Mouse (Mus musculus) gastrocnemius, postnatal 10 days (tissue): Measurements from ENCODE around the gene Gsn. TPM values are rescaled to one million over a fixed set of nuclear protein-coding genes. Genes with fewer than 3 reads are reported as not detected.
A peak's percentile ranks its signal among the peaks of the same experiment; 100 is the strongest.

Experiments used
- DNase-seq: peaks from one replicate; pipeline ENCODE4 v3.0.0; 2021; ENCODE audit warnings: mixed read lengths
- total RNA-seq, 2 experiments: library from RNA; stranded (reverse); gene quantifications; 2 replicates each; pipeline ENCODE4 v1.2.3; 2021

Gsn gene
- total RNA-seq, 2 experiments from 2014 or later: 209 to 218 TPM

DNA sequence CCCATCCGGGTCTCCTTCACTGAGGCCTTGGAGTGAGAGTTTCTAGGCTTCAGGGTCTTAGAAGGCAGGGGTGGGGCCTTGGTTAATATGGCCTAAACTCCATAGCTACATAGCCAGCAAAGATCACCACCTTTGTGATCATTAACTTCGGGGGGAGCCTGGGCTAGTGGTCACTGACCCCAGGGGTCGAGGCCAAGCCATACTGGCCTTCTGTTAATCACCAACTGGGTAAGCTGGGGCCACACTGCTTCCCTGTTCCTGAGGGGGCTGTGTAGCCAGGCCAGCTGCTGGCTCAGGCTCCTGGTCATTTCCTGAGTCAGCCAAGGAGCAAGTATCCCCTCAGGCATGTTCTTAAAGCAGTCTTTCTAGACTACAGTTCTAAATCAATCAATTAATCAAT, 23.8 kb downstream of the Gsn start:
- DNase-seq: no peak

DNA sequence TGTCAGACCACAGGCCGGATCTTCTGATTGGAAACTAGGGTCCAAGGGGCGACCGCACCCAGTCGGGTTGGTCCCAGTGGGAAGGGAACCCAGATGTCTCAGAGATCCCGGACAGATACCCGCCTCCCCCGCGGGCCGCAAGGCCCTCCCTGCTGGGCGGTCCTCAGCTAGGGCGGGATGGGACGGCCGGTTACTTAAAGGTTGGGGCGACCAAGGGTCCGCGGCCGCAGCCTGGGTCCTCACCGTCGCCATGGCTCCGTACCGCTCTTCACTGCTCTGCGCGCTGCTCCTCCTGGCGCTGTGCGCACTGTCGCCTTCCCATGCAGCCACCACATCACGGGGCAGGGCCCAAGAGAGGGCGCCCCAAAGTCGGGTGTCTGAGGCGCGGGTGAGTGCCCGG, 26.0 kb downstream of the Gsn start:
- DNase-seq: peak; percentile 62

DNA sequence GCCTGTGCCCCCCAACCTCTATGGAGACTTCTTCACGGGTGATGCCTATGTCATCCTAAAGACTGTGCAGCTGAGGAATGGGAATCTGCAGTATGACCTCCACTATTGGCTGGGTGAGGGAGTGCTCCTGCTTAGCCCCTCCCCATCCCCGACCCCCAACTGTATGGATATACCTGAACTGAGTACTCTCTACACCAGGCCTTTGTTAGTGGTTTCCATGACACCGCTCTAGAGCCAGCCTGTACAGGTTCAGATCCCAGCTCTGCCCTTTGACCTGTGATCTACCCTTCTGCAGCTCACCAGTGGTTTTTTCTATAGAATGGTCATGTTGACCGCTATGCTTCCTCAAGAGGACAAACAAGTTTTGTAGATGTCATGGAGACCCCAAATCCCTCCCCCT, 27.8 kb downstream of the Gsn start:
- no peak for DNase-seq

DNA sequence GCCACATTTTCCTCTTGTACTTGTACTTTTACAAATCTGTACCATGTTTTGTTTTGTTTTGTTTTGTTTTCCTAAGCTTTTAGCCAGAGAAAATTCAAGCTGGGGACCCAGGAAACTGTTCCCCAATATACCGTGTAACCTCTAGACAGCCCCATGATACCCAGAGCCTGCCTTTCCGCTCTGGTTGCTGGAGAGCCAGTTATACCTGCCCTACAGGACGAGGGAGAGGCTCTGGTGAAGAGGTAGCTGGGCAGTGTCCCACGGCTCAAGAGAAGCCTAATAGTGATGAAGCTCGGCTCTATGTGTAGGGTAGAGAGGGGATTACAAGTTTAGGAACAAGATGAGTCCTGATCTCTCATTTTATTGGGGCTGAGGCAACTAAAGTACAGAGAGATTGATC, 29.0 kb downstream of the Gsn start:
- no peak for DNase-seq

DNA sequence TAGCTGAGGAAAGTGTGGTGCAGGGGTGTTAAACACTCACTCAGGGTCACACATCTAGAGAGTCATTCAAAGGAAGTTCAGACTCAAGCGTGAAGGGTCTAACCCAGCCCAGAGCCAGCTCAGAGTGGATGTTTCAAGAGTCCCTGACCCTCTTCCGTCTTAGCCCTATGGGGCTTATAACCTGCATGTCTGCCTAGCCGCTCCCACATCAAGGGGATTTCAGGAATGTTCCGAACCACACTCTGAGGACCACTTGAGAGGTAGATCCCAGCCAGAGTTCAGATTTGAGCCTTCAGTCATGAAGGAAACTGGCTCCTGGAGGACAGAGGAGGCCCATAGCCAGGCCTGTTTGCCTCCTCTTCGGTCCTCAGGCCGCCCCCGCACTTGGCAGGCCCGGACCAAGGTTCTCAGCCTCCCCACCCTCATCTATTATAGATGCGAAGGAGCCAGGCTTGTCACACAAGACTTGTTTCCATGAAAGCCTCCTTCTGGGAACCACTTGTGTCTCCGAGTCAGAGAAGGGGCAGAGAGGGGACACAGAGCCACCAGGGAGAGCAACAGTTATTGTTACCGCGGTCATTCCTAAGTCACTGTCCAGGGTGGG, 30.9 kb downstream of the Gsn start:
- DNase-seq: peak; percentile 31

DNA sequence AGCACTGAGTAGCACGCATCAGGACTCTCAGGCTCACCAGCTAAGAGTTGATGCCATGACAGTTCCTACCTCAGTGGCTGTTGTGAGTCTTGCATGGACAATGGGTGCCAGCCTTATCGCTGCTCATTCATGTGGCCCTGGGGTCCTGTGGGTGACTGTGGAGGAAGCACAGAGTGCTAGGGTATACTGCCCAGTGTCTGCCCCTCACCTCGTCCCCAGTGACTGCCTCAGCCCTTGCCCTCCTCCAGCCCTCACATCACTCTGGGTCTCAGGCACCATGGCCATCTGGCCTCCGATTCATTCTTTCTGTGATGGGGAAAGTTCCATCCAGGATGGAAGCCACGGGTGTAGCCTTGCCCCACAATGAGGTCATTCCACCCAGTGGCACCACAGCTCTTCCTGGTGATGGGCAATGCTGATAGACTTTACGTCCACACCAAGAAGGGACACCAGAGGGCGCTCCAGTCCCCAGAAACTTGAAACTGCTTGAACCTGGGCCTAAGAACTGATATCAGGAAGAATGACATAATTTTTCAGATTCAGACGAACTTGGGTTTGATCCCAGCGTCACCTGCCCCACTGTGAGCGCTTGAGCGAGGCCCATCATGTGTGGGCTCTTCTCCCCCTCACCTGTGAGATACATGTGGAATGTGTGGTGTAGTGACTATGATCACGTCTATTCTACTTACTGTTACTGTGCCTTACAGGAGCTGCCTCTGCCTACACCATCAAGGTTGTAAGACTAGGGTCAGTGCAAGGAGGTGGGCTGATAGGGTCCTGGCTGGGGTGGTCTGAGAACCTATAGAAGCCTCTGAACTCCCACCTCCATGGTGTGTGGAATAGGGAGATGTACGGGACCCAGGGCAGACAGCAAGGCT, 32.8 kb downstream of the Gsn start:
- DNase-seq: peak; percentile 83

DNA sequence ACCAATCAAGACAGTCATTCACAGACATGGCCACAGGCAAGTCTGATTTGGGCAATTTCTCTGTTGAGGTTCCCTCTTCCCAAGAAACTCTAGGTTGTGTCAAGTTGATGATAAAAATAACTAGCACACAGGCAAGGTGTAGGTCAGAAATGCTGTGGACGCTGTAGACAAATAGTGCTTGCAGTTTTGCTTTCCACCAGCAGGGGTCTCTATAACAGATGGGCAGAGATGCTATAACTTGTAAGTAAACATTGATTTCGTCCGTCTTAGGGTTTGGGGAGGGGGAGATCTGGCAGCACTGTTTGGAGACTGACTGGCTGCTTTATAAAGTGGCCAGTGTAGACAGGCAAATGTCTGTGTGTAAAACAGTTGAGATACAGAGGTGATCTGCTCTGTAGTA, 35.7 kb downstream of the Gsn start:
- DNase-seq: peak; percentile 60

DNA sequence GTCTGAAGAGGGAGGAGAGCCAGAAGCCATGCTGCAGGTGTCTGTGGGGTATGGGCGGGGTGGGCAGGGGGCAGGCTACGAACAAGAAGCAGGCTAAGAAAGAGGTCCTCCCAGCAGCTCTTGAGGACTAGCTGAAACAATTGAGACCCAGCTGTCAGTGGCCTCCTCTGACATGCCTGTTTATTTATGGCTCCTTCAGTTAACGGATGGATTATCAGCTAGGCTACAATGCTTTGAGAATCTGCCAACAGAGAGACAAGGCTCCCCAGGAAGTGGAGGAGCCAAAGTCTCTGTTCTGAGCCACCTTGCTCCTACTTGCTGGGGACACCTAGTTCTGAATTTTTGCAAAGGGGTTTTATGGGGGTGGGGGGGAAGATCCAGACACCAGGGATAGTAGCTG, 36.5 kb downstream of the Gsn start:
- DNase-seq: no peak

DNA sequence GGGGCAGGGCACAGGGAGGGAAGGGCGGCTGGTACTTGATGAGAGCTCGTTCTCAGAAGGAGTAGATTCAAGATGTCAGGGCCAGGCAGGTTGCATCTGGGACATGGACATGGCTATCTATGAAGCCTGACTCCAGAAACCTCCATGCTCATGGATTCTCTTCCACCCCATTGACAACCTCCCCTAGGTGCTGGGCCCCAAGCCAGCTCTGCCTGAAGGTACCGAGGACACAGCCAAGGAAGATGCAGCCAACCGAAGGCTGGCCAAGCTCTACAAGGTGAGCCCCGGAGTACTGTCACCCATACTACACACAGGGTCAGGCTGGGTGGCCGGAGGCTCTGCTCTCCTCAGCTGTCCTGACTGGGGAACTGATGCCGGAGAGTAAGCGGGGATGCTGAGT, 37.1 kb downstream of the Gsn start:
- DNase-seq: no peak

DNA sequence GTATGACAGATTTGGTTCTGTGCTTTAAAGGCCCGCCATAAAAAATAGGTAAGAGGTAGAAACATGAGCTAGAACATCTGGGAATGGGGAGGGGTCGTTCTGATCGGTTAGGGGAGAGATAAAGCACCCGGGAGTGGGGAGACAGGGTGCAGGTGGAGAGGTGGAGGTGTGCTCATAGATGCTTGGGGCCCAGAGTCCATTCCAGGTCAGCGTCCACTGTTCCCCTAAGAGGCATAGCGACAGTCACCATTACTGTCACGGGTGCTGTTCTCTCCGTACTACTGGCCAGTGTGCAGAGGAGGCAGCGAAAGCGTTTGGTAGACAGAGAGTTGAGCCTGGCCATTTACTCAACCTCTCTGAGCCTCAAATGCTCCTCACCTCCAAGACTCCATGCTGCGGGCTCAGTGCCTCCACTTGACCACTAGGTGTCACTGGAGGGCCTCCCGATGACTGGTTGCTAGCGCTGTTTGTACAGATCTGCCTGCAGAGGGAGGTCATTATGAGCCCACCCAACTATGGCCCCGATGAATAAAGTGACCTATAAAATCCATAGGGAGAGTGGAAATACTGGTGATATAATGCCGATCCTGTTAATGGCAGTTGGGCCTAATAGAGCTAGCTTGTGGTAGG, 41.6 kb downstream of the Gsn start:
- DNase-seq: peak; percentile 76

DNA sequence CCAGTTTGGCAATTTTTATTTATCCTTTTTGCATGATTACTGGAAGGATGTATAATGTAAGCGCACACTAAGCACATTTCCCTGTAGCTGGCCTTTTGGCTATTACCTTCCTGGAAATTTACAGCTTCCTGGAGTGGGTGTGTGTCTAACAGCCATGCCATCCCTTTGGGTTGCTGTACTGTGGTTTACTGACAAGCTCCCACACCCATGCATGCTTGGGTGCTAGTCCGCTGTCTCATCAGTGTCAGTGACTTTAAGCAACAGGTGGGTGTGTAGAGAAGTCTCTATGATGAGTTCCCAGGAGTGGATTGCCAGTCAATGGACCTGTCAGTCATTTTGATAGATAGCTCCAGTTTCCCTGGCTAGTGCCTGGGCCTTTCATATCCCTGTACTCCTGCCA, 43.3 kb downstream of the Gsn start:
- DNase-seq: no peak

DNA sequence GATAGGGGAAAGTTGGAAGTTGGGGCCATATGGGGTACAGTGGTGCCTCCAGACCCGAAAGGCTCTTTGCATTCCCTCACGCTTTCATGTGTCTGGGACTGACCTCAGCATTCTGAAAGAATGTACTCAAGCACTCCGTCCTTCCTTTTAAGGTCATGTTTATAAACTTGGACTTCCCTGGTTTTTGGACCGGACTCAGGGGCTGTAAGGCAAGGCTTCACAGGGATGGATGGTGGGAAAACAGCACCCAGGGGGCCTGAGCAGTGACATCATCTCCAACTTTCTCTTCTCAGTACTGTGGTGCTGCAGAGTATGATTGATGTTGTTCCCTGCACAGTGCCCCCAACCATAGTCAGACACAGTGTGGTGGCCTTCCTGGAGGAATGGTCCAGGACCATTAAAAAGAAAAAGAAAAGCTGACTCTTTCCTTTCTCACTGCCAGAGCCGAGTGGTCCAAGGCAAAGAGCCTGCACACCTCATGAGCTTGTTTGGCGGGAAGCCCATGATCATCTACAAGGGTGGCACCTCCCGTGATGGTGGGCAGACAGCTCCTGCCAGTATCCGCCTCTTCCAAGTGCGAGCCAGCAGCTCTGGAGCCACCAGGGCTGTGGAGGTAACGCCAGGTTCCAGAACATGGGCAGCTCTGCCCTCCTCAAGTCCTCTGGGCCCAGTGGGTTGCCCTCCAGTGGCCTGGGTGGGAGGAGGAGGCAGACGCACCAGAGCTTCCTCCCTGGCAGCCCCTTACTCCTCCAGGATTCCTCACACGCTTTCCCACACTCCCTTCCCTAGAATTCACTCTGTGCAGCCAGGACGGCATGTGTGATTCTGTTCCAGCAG, 46.1 kb downstream of the Gsn start:
- DNase-seq: no peak

DNA sequence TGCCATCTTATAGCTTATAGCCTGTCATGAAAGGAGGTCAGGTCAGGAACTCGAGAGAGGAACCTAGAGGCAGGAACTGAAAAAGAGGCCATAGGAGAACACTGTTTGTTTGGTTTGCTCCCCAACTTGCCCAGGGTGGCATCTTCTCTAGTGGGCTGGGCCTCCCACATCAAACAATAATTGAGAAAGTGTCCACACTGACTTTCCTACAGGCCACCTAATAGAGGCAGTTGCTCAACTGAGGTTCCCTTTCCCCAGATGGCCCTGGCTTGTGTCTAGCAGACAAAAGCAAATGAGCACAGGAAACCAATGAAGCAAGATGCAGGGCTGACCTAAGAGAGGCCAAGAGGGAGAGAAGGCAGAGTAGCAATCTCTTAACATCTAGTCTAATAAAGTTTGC, 52.0 kb downstream of the Gsn start:
- no peak for DNase-seq

DNA sequence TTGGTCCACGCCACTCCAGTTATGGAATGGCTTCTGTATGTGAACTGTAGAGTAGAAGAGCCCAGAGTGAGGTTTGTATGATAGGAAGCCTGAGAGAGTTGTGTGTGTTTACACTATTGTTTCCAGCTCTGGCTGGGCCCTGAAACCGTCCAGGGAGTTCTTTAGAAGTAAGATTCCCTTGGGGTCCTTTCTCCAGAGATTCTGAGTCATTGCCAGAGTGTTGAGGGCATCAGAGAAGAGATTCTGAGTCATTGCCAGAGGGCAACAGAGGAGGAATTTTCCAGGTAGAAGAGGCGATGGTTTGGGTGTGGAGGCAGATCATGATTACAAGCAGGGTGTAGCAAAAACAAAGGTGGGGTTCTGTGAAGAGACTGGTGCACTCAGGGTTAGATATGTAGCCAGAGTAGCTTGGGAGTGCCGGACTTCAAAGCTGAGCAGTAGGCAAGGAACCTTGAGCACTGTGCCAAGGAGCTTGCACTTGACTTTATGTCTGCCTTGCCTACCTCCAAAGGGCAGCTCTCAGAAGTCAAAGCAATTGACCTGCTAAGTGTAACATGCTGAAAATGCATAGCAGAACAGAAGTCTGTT, 53.8 kb downstream of the Gsn start:
- DNase-seq: no peak

DNA sequence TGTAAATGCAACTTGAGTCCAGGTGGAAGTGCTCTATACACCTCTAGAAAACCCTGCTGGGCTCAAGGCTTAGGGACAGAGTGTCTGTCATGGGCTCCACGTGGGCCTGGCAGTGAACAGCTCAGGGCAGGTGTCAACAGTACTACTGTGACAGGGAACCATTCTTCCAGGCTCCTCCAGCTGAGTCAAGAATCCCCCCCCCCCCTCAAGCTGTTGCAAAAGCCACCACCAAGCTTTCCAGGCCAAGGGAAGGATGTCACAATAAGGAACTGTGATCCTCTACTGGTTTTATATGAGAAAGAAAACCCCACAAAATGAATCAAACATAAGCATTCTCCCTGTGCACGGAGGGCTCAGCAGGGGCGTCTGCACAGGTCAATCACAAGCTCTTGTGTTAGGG, 58.1 kb downstream of the Gsn start:
- no peak for DNase-seq

DNA sequence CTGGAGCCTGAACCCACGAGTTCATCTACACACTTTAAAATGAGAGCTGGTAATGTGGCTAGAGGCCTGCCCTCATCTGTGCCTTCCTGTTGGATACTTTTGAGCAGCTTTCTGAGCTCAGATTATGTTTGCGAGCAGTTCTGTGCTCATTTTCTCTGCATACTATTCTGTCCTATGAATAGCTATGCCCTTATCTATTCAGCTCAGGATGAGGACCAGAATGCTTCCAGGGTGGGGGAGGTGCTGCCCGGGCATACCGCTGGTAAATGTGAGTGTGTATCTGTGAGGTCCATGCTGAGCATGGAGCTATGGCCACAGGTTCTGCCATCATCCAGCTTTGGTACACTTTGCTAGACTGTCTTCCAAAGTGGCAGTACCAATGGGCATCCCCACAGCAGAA, 61.4 kb downstream of the Gsn start:
- no peak for DNase-seq

DNA sequence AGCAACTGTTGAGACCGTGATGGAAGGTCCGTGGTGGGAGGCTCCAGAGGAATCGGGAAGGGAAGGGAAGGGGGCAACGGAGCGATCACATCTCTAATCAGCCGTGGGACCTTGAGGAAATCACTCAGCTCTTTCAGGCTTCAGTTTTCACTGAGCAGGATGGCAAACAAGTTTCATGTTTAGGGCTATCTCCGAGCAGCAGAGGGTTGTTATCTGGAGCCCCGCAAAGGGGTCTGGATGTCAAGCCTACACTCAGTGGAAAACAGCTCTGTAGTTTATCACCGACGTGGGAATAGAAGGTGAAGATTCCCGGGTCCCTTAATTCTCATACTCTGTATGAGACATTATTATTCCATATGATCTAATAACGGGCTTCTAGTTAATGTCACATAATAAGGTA, 62.2 kb downstream of the Gsn start:
- DNase-seq: no peak

DNA sequence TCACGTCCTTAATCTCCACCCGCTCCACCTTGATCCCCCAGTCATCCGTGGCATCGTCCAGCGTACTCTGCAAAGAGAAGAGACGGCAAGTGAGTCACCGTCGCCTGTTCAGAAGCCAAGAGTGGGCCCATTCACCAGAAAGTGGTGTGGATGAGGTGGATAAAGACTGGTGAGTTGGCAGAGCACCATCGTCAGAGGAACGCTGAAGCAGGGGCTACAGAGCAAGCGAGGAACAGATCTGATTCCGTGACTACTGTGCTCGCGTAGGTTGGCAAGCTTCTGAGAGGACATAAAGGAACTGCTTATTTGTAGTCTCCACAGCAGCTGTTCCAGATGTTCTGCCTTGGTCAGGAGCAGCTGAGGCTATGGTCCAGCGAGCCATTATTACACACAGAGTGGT, 64.2 kb downstream of the Gsn start:
- no peak for DNase-seq

DNA sequence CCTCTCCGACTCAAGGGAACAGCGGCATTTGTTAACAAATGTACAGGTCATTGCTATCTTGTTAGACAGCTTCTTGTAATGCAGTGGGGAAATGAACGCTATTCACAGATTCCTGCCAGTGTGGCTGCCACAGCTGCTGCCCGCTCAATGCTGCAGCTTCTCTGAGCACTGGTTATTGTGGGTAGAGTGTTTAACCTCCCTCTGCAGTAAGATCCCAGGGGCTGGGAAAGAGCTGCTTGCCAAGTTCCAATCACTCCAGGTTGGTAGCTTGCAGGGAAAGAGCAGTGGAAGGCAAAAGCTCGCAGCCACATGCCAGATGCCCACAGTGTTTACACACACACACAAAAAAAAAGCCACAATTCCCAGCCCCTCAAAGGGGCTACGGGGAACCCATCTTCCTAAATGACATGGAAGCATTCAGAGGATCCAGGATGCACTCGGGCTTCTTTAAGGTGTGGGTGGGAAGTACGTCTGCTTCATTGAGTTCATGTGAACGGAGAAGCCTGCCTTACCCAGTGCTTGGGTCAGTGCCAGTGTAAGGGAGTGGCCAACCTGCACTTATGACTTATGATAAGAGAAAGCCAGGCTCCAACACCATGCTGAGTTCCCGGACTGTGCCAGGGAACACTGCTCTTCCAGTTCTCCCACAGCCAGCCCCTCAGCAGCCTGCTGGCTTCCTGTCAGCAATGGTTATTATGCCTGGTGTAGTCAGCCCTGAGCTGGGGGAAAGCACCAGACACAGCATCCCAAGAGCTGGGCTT, 66.4 kb downstream of the Gsn start:
- DNase-seq: no peak

DNA sequence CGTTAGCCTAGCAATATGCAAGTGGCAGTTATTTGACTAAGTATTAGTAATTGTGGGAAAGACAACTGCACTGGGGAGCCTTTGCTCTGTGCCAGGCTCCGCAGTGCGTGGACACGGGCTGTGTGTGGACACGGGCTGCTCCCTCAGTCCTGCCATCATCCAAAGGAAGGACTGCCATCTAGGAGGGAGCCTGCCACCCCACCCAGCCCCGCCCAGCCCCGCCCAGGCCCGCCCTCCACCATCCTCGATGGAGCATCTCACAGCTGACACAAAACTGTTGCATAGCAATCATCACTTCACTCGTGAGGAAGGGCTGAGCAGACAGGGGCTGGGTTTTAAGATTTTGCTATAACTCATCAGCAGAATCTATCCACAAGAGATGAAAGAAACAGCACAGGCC, 69.8 kb downstream of the Gsn start:
- DNase-seq: no peak

DNA sequence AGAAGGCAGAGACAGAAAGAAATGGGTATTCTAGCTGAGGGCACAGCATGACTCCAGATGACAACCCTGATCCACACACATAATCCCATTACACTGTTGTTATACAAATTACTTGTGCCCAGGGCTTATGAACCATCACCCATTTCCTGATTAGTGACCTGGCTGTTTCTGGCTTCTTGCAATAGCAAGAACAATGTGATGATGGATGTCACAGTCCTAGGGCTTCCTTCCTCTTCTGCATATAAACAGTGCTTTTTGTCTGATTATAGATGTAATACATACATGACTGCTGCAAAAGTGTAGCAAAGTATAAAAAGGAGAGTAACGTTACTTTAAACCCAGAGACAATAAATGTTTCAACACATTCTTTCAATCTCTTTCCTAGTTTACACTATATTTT, 70.8 kb downstream of the Gsn start:
- DNase-seq: no peak

DNA sequence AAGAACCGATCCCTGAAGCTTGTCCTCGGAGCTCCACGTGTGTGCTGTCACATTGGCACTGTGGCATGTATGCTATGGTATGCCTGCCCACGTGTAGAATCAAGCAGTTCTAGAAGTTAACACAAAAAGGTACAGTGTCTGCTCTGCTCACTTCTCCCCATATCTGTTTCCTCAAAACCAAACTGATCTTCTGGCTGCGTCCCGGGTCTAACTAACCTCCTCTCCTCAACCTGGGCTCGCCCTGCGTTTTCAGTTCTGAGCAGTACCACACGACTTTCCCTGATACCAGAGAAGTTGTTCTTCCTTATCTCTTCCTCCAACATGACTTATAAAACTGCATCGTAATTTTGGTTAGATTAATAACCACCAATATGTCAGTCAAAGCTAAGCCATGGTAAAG, 71.4 kb downstream of the Gsn start:
- DNase-seq: no peak
